Mouse (Mus musculus) spleen, postnatal 0 days (tissue): ENCODE measurements around the gene Jkamp. TPM values are rescaled to one million over a fixed set of nuclear protein-coding genes. Genes with fewer than 3 reads are reported as not detected.

ENCODE experiments used
- polyA plus RNA-seq: library from polyadenylated mRNA; unstranded; fragments of >200 nt; fragmentation: Nextera tagmentation; extraction: Ambion mirVana; gene quantifications from 2 replicates; pipeline ENCODE4 v1.2.1, GENCODE M21; 2015

The Jkamp gene
- polyA plus RNA-seq = 25.9 and 36.7 TPM in 2 replicates

DNA sequence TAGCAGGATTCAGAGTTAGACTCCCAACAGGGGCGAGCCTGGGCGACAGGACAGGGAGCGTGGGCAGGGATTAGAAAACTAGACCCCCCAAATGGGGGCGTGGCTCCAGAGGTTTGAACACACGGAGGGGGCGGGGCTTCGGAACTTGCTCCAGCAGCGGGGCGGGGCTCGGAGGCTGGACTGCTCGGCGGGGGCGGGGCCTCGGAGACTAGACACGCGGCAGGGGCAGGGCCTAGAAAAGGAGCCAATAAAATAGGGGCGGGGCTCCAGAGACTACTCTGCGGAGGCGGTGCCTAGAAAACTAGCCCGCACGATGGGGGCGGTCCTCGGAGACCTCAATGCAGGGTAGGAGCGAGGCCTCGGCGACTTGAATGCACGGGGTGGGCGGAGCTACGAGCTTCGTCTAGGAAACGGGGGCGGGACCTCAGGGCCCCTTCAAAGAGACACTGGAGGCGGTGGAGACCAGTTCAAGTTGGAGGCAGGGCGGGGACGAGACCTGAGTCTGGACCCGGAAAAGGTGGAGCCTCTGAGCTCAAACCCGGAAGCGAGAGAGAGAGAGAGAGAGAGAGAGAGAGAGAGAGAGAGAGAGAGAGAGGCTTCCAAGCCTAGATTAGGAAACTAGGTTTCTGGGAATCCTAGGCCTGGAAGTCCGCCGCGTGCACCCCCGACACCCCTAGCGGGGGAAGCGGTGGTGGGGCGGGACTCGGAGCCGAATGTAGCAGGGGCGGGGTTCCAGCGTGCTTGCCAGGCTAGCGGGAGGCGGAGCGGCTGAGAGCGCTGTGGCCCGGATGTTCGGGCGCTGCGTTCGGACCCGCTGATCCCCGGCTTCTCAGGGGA lies at the start of gene Jkamp, which contains the start of gene L3hypdh:
Jkamp (plus strand) TSS at position 261 of the 837 bp plus-strand sequence.
L3hypdh (minus strand) TSS at position 111 of the 837 bp plus-strand sequence.

DNA sequence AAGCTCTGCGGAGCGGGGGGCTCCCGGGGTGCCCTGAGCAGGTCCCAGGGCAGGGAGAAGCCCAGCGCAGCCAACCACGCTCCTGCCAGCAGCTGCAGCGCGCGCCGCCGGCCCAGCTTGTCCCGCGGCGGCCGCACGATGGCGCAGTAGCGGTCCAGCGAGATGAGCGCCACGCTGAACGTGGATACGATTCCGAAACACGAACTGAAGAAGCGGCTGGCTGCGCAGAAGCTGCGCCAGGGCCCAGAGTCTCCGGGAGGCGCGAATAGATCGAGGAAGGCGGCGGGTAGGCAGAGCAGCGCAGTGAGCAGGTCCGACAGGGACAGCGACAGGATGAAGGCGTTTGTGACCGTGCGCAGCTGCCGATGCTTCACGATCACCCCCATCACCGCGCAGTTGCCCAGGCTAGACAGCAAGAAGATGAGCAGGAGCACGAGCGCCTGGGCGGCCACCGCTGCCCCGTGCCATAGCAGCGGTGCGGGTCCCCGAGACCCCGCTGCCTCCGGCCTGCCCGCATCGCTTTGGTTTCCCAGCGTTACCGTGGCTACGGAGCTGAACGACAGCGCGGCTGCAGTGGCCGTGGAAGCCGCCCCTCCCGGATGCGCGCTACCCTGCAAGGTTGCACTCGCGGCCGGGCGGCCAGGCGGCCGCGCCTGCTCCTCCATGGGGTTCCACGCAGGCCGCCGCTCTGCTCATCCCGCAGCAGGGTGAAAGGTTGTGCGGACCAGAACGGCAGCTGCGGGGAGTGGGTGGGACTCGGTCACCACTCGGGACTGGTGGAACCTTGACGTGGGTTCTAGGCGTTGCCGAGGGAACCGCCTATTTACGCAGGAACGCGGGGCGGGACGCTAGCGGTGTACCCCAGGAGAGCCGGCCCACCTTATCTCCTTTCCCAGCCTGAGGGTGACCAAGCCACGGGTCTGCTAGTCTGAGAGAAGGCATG lies 14.8 kb upstream of the Jkamp start, which contains the start of gene Gpr135:
Gpr135 (minus strand) TSS at position 799 of the 943 bp plus-strand sequence.

Other genes with a start within 250 kb of the Jkamp start
- gene Gpr135, start 14.5 kb upstream of the Jkamp start, polyA plus RNA-seq = 0.18 and 0.23 TPM in 2 replicates
- gene L3hypdh, start 150 bp upstream of the Jkamp start, polyA plus RNA-seq = 5.9 and 6.9 TPM in 2 replicates
- gene Ccdc175, start 99.4 kb downstream of the Jkamp start, polyA plus RNA-seq = not detected in 2 replicates